Mouse (Mus musculus) bone marrow macrophage, adult 2 months (primary cell): ENCODE measurements around the gene Slc30a10.

Experiments
- CTCF ChIP-seq: IDR thresholded peaks from 2 replicates; pipeline ENCODE4 v1.5.1; 2012; ENCODE audit warnings: low read depth, mild to moderate bottlenecking, low read length, moderate library complexity
- POLR2A ChIP-seq: IDR thresholded peaks from 2 replicates; pipeline ENCODE4 v1.6.1; 2012; ENCODE audit warnings: mild to moderate bottlenecking, low read depth, low read length, borderline replicate concordance

DNA sequence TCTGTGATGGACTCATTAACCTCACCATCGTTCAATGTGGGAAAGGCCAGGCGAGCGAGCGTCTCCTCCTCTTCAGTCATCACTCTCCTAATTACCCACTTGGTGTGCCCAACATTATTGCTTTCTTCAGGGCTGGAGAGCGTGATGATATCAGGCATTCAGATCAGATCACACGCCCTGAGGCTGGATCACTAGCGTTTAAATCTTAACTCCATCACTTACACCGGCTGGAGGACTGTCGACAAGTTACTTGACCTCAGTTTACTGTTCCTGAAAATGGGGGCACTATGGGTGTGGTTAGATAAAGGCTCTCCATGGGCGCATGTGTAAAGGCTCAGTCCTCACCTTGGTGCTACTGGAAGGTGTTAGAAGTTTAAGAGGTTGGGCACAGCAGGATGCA is 61.4 kb downstream of the Slc30a10 start:
- no peak for TF ChIP-seq POLR2A
- no peak for TF ChIP-seq CTCF
